Mouse (Mus musculus) hindbrain, embryonic 13.5 days (tissue): ENCODE results near the gene 4933402E13Rik. TPM values are rescaled to one million over a fixed set of nuclear protein-coding genes. Genes with fewer than 3 reads are reported as not detected.

Source experiments
- ATAC-seq: fragments of 200-750 bp; cut with Nextera tagmentation; 2 replicates; pipeline ENCODE4 v1.8.0; 2017; ENCODE audit warnings: moderate TSS enrichment; ENCODE audit not compliant: low FRiP score
- H3K27ac ChIP-seq: fragments of 300-500 bp; sonication (generic); 2 replicates; pipeline ENCODE4 v1.5.1; 2015; ENCODE audit warnings: inconsistent platforms, mild to moderate bottlenecking, moderate library complexity
- H3K27me3 ChIP-seq: fragments of 300-500 bp; sonication (generic); 2 replicates; pipeline ENCODE4 v1.6.1; 2015; ENCODE audit warnings: mild to moderate bottlenecking, inconsistent platforms
- H3K36me3 ChIP-seq: fragments of 300-500 bp; sonication (generic); 2 replicates; pipeline ENCODE4 v1.6.1; 2015; ENCODE audit warnings: mild to moderate bottlenecking, inconsistent platforms
- H3K4me1 ChIP-seq: fragments of 300-500 bp; sonication (generic); replicated peaks from 2 replicates; pipeline ENCODE4 v1.6.1; 2015; ENCODE audit warnings: inconsistent platforms
- H3K4me2 ChIP-seq: fragments of 300-500 bp; sonication (generic); 2 replicates; pipeline ENCODE4 v1.6.1; 2015; ENCODE audit warnings: inconsistent platforms, mild to moderate bottlenecking, moderate library complexity
- H3K4me3 ChIP-seq: fragments of 300-500 bp; sonication (generic); 2 replicates; pipeline ENCODE4 v1.5.1; 2015; ENCODE audit warnings: mild to moderate bottlenecking, inconsistent platforms
- H3K9ac ChIP-seq: fragments of 300-500 bp; sonication (generic); 2 replicates; pipeline ENCODE4 v1.6.1; 2015; ENCODE audit warnings: mild to moderate bottlenecking, inconsistent platforms
- H3K9me3 ChIP-seq: fragments of 300-500 bp; sonication (generic); 2 replicates; pipeline ENCODE4 v1.6.1; 2016; ENCODE audit warnings: inconsistent platforms
- WGBS: fragments of 180-500 bp; shearing (Covaris S2); methylation state at CpG from one replicate; pipeline ENCODE4 v1.1.7; 2015; 5-methylcytosine and 5-hydroxymethylcytosine counted together
- polyA plus RNA-seq: library from polyadenylated mRNA; unstranded; fragments of >200 nt; fragmentation: Nextera tagmentation; extraction: Ambion mirVana; gene quantifications from 2 replicates; pipeline ENCODE4 v1.2.1, GENCODE M21; 2015

The 4933402E13Rik gene
- not detected in 2 replicates for polyA plus RNA-seq

GRCm38 (mm10) chrX:62283199-62283598 lies at the start of gene 4933402E13Rik:
Gene 4933402E13Rik (plus strand): TSS chrX:62283499.
- H3K4me1 ChIP-seq: no peaks in the 10 kb centered on the region
- H3K27me3 ChIP-seq: no peaks in the 10 kb centered on the region
- H3K27ac ChIP-seq: no peak within 1 kb of the TSS
- H3K9ac ChIP-seq: no peak within 1 kb of the TSS
- H3K9me3 ChIP-seq: no peaks in the 10 kb centered on the region
- no peaks in the 10 kb centered on the region for H3K36me3 ChIP-seq
- no peak within 1 kb of the TSS for H3K4me3 ChIP-seq
- 91% methylated on average over 8 of the region's 8 CpGs for WGBS
- no peak for ATAC-seq
- no peak within 1 kb of the TSS for H3K4me2 ChIP-seq

Other genes with a start within 250 kb of the 4933402E13Rik start
- not detected in 2 replicates for gene 4931400O07Rik, start 184.5 kb downstream of the 4933402E13Rik start, polyA plus RNA-seq